Mouse (Mus musculus) heart, embryonic 11.5 days (tissue): Measurements from ENCODE around the gene Ufsp1. TPM values are rescaled to one million over a fixed set of nuclear protein-coding genes. Genes with fewer than 3 reads are reported as not detected.
A peak's percentile ranks its signal among the peaks of the same experiment; 100 is the strongest.

ENCODE experiments used
- ATAC-seq: fragments of 200-750 bp; cut with Nextera tagmentation; replicated peaks from 2 replicates; pipeline ENCODE4 v1.8.0; 2017; ENCODE audit warnings: moderate library complexity; ENCODE audit not compliant: insufficient number of reproducible peaks, low FRiP score, low TSS enrichment
- H3K27ac ChIP-seq: fragments of 300-500 bp; sonication (generic); 2 replicates; pipeline ENCODE4 v1.5.1; 2014; ENCODE audit warnings: mild to moderate bottlenecking, low read depth, low read length
- H3K27me3 ChIP-seq: fragments of 300-500 bp; sonication (generic); 2 replicates; pipeline ENCODE4 v1.6.1; 2014; ENCODE audit warnings: mild to moderate bottlenecking, low read length, mixed read lengths; ENCODE audit not compliant: control insufficient read depth, insufficient read depth
- H3K36me3 ChIP-seq: fragments of 300-500 bp; sonication (generic); 2 replicates; pipeline ENCODE4 v1.6.1; 2014; ENCODE audit warnings: mild to moderate bottlenecking, low read length, moderate library complexity, mixed read lengths; ENCODE audit not compliant: control insufficient read depth, insufficient read depth
- H3K4me1 ChIP-seq: fragments of 300-500 bp; sonication (generic); 2 replicates; pipeline ENCODE4 v1.6.1; 2014; ENCODE audit warnings: low read length; ENCODE audit not compliant: control insufficient read depth, insufficient read depth
- H3K4me2 ChIP-seq: fragments of 300-500 bp; sonication (generic); 2 replicates; pipeline ENCODE4 v1.6.1; 2014; ENCODE audit warnings: mild to moderate bottlenecking, moderate library complexity
- H3K4me3 ChIP-seq: fragments of 300-500 bp; sonication (generic); 2 replicates; pipeline ENCODE4 v1.5.1; 2014; ENCODE audit warnings: low read depth, low read length
- H3K9ac ChIP-seq: fragments of 300-500 bp; sonication (generic); 2 replicates; pipeline ENCODE4 v1.6.1; 2014; ENCODE audit warnings: mild to moderate bottlenecking, low read depth, low read length, moderate library complexity
- H3K9me3 ChIP-seq: fragments of 300-500 bp; sonication (generic); replicated peaks from 2 replicates; pipeline ENCODE4 v1.6.1; 2016; ENCODE audit warnings: low read length; ENCODE audit not compliant: control insufficient read depth
- WGBS: fragments of 180-500 bp; shearing (Covaris S2); extraction: QIAGEN DNeasy Blood & Tissue Kit; methylation state at CpG from one replicate; pipeline ENCODE4 v1.1.7; 2014; ENCODE audit not compliant: insufficient replicate concordance; 5-methylcytosine and 5-hydroxymethylcytosine counted together
- microRNA-seq: library from miRNA; unstranded; fragments of <30 nt; microRNA quantifications from one replicate; pipeline ENCODE4, GENCODE M21; 2016; ENCODE audit warnings: borderline number of aligned reads
- polyA plus RNA-seq: library from polyadenylated mRNA; unstranded; fragments of >200 nt; fragmentation: Nextera tagmentation; extraction: Ambion mirVana; gene quantifications from 2 replicates; pipeline ENCODE4 v1.2.1, GENCODE M21; 2014

Ufsp1 gene
- polyA plus RNA-seq, 1 experiment from 2014 or later, result 9.1 TPM

GRCm38 (mm10) chr5:137343412-137343811 lies 49.0 kb downstream of the Ufsp1 start:
- Histone ChIP-seq H3K36me3 (no peaks in the 10 kb centered on the region), H3K4me3 (no peak overlapping the region), H3K27me3 (no peaks in the 10 kb centered on the region), H3K27ac (no peak overlapping the region), H3K4me2 (no peak overlapping the region), H3K9ac (no peak overlapping the region), H3K9me3 (no peaks in the 10 kb centered on the region), H3K4me1 (peaks cover 24% of the 10 kb centered on the region)
- no peak for ATAC-seq
- 93% methylated on average over 5 of the region's 5 CpGs for WGBS

GRCm38 (mm10) chr5:137343869-137344268 lies 49.4 kb downstream of the Ufsp1 start:
- Histone ChIP-seq H3K9me3 (no peaks in the 10 kb centered on the region), H3K4me1 (peaks cover 20% of the 10 kb centered on the region), H3K9ac (no peak overlapping the region), H3K4me3 (no peak overlapping the region), H3K27me3 (no peaks in the 10 kb centered on the region), H3K4me2 (no peak overlapping the region), H3K27ac (no peak overlapping the region), H3K36me3 (no peaks in the 10 kb centered on the region)
- ATAC-seq, result no peak

Small RNAs within 50 kb of the gene (microRNA-seq; reads per million reads assigned to microRNA genes)
- 1.0 reads per million, percentile 13 among the genes with 10 or more reads in this experiment for gene Mir7036
- gene Mir8116, result 0.41 reads per million

Other genes starting within 250 kb of the Ufsp1 start
- gene Ap1s1, start 248.5 kb upstream of the Ufsp1 start, polyA plus RNA-seq, result 131 and 145 TPM in 2 replicates
- 0.52 and 0.97 TPM in 2 replicates for gene Serpine1, start 222.4 kb upstream of the Ufsp1 start, polyA plus RNA-seq
- 5.8 and 9.4 TPM in 2 replicates for gene Trim56, start 178.4 kb upstream of the Ufsp1 start, polyA plus RNA-seq
- gene Muc3, start 145.3 kb upstream of the Ufsp1 start, polyA plus RNA-seq, result not detected in 2 replicates
- 0.27 and 0.45 TPM in 2 replicates for gene Muc3a, start 82.2 kb upstream of the Ufsp1 start, polyA plus RNA-seq
- 20.3 and 22.2 TPM in 2 replicates for gene Ache, start 7.1 kb upstream of the Ufsp1 start, polyA plus RNA-seq
- gene Srrt, start 13.0 kb downstream of the Ufsp1 start, polyA plus RNA-seq, result 92.0 and 96.9 TPM in 2 replicates
- 36.7 and 41.1 TPM in 2 replicates for gene Trip6, start 19.8 kb downstream of the Ufsp1 start, polyA plus RNA-seq
- gene Slc12a9, start 39.0 kb downstream of the Ufsp1 start, polyA plus RNA-seq, result 5.1 and 5.6 TPM in 2 replicates
- 27.3 and 35.6 TPM in 2 replicates for gene Ephb4, start 55.5 kb downstream of the Ufsp1 start, polyA plus RNA-seq
- gene Zan, start 182.4 kb downstream of the Ufsp1 start, polyA plus RNA-seq, result 0.03 and 0.11 TPM in 2 replicates
- gene Pop7, start 207.9 kb downstream of the Ufsp1 start, polyA plus RNA-seq, result 46.5 and 50.0 TPM in 2 replicates
- 6.8 and 9.5 TPM in 2 replicates for gene Gigyf1, start 223.9 kb downstream of the Ufsp1 start, polyA plus RNA-seq
- not detected in 2 replicates for gene Epo, start 238.6 kb downstream of the Ufsp1 start, polyA plus RNA-seq
- 307 and 318 TPM in 2 replicates for gene Gnb2, start 238.9 kb downstream of the Ufsp1 start, polyA plus RNA-seq